Mouse (Mus musculus) urinary bladder, postnatal 36 days (tissue): ENCODE measurements around the gene Hps5.
A peak's percentile ranks its signal among the peaks of the same experiment; 100 is the strongest.
"Not testable (repeated sequence)": the region's sequence is repeated elsewhere in the genome, so short reads cannot be mapped to it uniquely, and the experiment has no call there.

Experiments used
- DNase-seq, 2 experiments: peaks; one replicate each; pipeline ENCODE4 v3.0.0; 2022; ENCODE audit warnings: low spot score in 2 of 2, mixed read lengths in 1 of 2

The Hps5 gene

DNA sequence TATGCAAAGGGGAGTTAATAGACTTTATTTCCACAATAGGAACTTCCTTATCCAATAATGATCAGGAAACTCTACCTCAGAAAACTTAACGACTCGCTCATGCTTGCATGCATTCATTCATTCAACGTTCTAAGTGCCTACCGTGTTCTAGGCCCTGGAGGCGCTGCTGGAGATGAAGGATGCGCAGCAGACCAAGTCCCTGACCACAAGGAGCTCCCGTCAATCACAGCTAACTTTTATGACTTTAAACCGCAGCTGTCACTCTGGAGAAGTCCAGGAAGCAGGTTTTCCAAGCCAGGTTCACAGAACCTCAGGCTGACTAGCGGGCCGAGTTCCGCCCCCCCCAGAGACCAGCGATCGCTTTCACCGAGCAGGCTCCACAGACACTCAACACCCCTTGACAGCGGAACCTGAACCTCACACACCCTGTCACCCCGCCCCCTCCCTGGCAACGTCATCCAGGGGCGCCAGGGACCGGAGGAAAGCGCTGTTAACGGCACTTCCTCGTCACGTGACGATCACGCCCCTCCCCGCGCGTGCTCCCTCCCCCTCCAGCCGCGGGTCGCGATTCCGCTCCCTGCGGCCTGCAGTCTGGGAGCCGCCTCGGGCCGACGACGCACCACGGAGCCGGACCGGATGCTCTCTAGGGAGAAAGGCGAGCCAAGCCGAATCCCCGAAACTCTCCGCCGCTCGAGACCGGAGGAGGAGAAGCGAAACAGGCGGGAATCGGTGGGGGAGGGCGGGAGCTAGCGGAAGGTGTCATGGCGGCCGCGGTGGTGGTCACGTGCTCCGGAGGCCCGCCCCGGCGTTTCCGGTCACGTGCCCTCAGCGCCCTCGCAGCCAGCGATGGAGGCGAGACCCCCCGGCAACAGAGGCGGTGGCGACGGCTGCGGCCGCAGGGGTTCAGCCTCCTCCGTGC lies at the start of gene Hps5, which contains the start of gene Gtf2h1:
Gene Hps5, minus strand, starts transcription at position 778 of the 919 bp plus-strand sequence.
Gene Gtf2h1, plus strand, starts transcription at position 817 of the 919 bp plus-strand sequence.
- peak; percentile 98 for DNase-seq

DNA sequence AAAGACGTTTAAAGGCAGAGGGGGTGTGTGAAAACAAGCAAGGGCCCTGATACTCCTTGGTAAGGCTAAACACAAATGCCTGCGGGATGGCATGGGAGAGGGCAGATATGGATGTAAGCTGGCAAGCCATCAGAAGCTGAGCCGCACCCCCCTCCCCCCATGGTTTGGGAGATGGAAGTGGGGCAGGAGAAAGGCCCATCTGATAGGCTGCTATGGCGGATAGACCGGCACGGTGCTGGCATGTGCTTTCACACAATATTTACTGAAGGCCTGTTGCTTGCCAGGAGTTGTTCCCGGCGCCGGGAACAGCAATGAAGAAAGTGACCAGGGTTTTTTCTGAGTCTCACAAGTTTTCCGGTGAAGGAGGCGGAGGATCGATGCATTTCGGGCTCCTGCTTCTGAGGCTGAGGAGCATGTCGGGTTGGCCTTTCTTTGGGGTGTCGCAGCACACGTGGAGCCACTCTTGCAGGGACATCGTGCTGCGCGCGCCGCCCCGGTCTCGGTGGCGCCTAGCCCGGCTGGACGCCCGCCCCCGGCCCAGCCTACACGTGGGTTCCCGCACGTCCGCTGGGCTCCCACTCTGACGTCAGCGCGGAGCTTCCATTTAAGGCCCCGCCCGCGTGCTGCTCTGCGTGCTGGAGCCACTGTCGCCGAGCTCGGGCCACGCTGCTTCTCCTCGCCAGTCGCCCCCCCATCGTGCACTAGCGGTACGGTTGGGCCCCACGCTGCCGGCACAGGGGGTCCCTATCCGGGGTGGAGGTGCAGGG lies 49.5 kb upstream of the Hps5 start:
- peak; percentile 90 to 94 for DNase-seq

GRCm38 (mm10) chr7:46843576-46843975 lies 47.7 kb upstream of the Hps5 start:
- no peak for DNase-seq

GRCm38 (mm10) chr7:46842278-46842677 lies 46.4 kb upstream of the Hps5 start:
- DNase-seq, result no peak

DNA sequence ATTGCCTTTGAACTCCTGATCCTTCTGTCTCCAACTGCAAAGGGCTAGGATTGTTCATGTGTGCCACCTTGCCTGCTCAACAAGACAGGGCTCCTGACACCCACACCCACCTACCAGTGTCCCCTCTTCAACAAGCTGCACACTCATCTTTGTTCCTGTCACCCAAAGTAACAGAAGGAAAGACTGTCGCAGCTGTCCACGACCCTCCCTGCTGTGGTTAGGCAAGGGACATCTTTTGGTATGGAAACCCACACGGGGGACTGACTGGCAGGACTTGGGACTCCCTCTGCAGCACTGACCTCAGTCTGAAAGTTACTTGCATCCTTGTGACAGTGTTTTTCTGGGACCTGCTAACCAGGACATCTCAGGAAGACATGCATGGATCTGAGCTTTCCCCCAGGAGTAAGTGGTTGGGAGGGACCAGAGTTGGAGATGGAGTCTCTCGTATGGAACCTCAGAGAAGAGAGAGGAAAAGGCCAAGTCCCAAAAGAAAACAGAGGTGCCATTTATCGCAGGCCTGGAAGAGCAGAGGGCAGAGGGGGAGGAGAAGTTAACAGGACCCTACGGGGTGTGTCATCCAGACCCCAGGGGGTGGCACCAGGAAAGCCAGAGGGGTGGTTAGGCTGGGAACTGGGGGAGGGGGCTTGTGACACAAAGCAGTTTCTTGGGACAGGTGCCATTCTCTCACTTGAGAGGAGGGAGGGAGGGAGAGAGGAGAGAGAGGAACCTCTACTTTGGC lies 45.1 kb upstream of the Hps5 start, which contains the start of gene Ldha:
Gene Ldha, plus strand, starts transcription at position 689 of the 739 bp plus-strand sequence.
- no peak for DNase-seq

DNA sequence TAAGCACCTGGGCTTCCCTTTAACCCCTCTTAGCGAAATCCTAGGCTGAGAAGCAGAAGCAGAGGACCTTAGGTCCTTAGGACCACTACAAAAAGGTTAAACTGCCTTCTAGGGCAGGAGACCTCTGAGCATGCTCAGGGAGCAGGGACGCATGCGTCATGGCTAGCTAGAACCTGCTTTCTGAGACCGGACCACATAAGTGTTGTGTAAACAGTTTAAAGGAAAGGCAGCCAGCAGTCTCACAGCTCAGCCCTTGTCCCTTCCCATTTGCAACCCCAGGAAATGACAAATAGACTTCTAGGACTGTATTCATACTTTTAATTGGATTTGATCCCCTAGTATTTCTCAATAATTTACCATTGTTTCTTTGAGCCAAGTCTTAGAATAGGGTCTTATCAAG lies 44.5 kb upstream of the Hps5 start:
- DNase-seq, result peak; percentile 37 to 52

- DNase-seq, result no peak
These were observed 44.0 kb upstream of the Hps5 start for GRCm38 (mm10) chr7:46839861-46840260.

- DNase-seq, result peak in 1 of 2 experiments; percentile 45
These were observed 43.6 kb upstream of the Hps5 start for GRCm38 (mm10) chr7:46839446-46839845.

DNA sequence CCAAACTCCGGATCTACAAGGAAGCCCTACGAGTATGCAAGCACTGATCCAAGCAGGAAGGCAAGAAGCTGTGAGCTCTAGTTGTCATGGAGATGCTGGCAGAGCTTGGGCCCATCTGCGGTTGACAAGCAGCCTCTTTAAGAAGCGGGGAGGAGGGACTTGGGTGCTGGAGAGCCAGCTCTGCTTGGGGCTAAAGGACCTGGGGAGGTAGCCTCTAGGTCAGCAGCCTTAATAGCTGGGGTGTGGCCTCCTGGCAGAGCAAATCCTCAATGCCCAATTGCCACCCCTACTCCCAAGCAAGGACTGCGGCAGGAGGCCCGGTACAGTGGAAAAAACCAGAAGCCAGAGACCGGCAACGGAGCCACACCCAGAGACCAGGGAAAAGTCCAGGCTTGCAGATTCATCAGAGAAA lies 43.0 kb upstream of the Hps5 start:
- peak; percentile 74 to 81 for DNase-seq

DNA sequence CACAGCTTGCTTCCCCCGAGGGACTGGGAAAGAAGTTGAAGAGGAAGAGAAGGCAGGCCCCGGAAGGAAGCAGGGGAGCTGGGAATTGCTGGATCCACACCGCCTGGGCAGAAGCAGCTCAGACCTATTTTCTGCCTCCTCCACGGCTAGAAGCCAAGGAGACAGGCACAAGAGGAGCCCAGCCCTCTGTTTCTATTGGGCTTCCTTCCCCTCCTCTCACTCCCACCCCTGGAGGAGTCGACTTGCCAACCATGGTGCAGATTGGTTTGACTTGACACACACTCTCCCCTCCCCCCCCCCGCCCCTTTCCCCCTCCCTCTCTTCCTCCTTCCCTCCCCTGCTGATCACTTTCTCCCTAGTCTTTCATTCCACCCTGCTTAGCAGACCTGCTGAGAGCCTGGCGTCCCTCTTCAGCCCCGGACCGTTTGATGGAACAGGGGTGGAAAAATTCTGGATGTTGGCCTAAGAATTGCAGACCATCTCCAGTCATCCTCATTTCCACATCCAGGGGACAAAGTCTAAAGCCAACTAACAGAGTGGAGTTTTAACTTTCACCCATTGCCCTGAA lies 42.3 kb upstream of the Hps5 start:
- DNase-seq, result peak; percentile 22 to 35

- no peak for DNase-seq
These were observed 41.2 kb upstream of the Hps5 start for GRCm38 (mm10) chr7:46837073-46837472.

DNA sequence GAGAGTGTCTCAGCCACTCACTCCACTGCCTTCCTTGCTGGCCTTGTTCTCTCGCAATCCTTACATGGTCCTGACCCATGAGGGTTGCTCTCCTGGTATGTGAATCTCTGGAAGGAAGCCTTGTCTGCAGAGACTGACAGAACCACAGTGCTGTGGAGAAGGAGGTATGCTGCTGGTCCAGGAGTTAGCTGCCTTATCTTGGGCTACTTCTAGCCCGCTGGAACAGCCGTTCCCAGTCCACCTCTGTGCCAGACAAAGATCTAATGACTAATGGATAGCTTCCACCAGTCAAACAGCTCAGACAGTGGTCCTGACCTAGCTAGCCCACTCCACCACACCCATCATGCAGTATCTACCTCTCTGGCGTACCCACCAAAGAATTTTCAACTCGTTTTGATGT lies 40.5 kb upstream of the Hps5 start:
- no peak for DNase-seq

DNA sequence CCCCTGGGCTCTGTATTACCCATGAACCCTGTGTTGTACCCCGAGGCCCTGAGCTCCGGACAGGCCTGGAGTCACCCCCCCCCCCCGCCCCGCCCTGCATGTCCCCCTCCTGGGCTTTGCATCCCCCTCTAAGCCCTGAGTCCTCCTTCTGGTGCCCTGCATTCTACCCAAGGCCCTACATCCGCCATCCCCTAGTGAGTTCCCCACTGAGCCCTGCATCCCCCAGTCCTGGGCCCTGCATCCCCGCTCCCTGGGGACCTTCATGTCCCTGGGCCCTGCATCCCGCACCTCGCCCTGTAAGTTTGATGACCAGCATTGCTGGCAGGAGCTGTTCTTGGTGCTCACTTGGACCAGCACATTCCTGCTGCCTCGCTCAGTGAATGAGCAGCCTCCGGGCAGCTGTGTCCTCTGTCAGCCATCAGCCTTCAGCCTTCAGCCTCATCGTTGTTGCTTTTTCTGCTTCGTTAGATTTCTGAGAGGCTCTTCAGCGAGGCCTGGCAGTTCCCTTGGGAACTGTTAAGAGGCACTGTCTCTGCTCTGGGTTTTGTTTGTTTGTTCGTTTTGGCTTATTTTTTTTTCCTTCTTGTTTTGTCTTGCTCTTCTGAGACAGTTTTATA lies 39.2 kb upstream of the Hps5 start:
- DNase-seq, result no peak

DNA sequence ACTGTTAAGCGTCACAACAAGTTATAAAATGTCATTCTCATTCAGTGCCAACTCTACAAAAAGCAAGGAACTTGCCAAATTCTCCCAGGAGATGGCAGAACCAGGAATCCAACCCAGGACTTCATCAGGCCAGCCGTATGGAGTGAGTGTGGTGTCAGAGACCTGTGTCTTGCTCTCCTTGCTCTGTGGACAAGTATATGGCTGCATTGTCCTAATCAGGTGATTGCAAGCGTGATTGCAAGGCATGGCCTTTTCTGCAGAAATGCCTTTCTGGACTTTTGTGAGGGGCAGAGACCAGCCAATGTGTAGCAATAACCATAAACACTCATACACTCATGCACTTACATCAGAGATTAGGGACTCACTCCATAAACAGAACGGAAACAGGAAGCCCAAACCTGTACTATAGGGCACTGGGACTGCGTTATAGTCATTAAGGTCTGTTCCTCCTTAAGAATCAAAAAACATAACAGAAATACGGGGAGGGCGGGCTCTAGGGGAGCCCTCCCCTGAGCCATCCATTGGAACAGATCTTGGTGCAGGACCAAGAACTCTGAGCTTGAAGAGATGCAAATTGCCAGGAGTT lies 37.9 kb upstream of the Hps5 start:
- DNase-seq, result no peak

GRCm38 (mm10) chr7:46833266-46833665 lies 37.4 kb upstream of the Hps5 start:
- DNase-seq, result no peak

DNA sequence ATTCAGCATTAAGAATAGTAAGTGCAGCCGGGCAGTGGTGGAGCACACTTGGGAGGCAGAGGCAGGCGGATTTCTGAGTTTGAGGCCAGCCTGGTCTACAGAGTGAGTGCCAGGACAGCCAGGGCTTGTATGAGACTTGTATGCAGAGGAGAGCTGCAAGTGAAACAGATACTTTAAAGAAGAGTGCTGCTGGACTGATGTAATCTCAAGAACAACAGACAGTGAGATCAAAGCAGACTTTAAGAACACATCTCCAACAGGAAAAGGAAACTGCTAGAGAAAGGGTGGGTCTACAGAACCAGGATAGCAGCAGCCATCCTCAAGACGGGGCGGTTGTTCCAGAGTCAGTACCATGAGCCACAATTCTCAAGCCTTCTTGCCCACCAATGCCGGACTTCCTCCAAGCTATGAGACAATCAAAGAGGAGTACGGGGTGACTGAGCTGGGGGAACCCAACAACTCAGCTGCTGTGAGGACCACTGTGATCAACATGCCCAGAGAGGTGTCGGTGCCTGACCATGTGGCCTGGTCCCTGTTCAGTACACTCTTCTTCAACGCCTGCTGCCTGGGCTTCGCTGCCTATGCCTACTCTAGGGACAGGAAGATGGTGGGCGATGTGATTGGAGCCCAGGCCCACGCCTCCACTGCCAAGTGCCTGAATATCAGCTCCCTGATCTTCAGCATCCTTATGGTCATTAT lies 36.4 kb upstream of the Hps5 start:
- not testable (repeated sequence) for DNase-seq

DNA sequence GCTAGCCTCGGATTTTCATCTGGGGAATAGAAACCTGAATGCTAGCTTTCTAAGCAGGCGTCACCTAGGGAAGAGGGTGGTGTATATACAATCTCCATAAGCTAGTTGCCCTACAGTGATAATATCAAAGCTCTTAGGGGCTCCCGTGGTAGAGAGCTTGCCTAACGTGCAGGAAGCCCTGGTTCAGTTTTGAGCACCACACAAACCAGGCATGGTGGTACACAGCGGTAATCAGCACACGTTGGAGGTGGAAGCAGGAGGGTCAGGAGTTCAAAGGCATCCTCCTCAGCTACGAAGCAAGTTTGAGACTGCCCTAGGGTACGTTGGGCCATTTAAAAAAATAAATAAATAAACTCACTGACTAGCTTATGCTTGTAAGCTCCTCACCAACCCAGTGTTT lies 35.8 kb upstream of the Hps5 start:
- DNase-seq, result no peak

GRCm38 (mm10) chr7:46830799-46831590 lies 35.1 kb upstream of the Hps5 start:
- DNase-seq, result no peak

DNA sequence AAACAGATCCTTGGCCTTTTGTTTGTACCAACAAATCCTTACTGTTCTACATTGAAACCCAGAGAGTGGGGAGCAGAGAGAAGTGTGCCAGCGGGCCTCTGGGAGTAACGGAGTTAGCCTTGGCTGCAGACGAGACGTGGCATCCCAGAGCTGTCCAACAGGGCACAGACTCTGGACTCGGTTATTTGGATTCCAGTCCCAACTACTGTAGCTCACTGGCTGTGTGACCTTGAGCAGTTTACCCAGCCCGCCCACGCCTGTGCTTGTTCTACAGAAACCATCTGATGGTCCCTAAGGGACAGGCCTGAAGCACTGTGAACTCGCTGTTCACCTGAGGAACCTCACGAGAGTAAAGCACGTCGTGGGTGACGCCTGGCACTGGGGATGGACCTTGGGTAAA lies 34.0 kb upstream of the Hps5 start:
- DNase-seq, result no peak
